ENCODE assay signal across 33 mouse cellular contexts in the genomic region with DNA sequence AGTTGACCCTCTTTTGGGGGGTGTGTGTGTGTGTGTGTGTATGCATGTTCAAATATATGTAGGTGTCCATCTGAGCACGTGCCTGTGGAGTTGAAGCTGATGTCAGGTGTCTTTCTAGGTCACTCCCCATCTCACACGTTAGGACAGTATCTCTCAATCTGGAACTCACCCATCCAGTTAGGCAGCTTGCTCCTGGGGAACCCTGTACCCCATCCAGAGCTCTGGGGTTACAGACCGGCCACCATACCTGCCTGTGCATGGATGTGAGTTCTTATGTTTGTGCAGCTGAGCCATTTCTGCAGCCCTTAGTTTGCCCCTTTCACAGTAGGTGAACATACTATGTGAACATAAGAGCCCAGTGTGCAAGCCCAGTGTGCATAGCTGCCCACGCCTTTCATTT. TPM values are rescaled to one million over a fixed set of nuclear protein-coding genes. Genes with fewer than 3 reads are reported as not detected.
DNase-seq lines count a peak whose midpoint lies in the region; ATAC-seq and TF ChIP-seq lines count a peak whose summit lies in the region.
"Had no signal": no experiment of that assay in that cellular context is flagged by ENCODE, and none has a peak within 500 bp of the region (broad histone marks: within the 10 kb centered on the region; RNA-seq: fewer than 3 reads in every experiment).

No protein-coding gene starts in this region.

- no peaks in the 10 kb centered on the region for H3K79me2 ChIP-seq in liver, adult 2 months (ENCODE audit: control insufficient read depth, insufficient read depth, low read length)

- 52% methylated on average over 4 of the region's 4 CpGs for WGBS in liver, adult 2 months
- WGBS in liver, embryonic 11.5 days: 65% methylated on average over 4 of the region's 4 CpGs
- WGBS in intestine, embryonic 16.5 days: 62% methylated on average over 4 of the region's 4 CpGs
- WGBS in stomach, embryonic 15.5 days: 53% methylated on average over 4 of the region's 4 CpGs
- WGBS in heart, embryonic 12.5 days: 69% methylated on average over 4 of the region's 4 CpGs

- no peak for ATAC-seq in liver, embryonic 11.5 days (replicated peaks; ENCODE audit: low FRiP score)
- peak; percentile 86 for ATAC-seq in intestine, embryonic 16.5 days
- ATAC-seq in stomach, embryonic 15.5 days (ENCODE audit: insufficient read depth, low FRiP score, low read depth): peak; percentile 84; the same call in 1 of the 2 replicates
- ATAC-seq in heart, embryonic 12.5 days (ENCODE audit: insufficient number of reproducible peaks, low FRiP score): no peak
- ATAC-seq: forebrain, embryonic 15.5 days; Patski had no signal

- no peak for TF ChIP-seq POLR2A in liver, adult 2 months (IDR thresholded peaks at IDR 0.05; ENCODE audit: extremely low read depth, insufficient read depth, low read length)

- H3K27me3 ChIP-seq in liver, adult 2 months (ENCODE audit: control insufficient read depth, insufficient read depth, low read length): no peaks in the 10 kb centered on the region
- H3K27me3 ChIP-seq in liver, embryonic 11.5 days (replicated peaks; ENCODE audit: control insufficient read depth, insufficient read depth, low read length): no peaks in the 10 kb centered on the region
- no peaks in the 10 kb centered on the region for H3K27me3 ChIP-seq in intestine, embryonic 16.5 days (replicated peaks; ENCODE audit: control insufficient read depth, insufficient read depth, low read length)
- H3K27me3 ChIP-seq in stomach, embryonic 15.5 days (replicated peaks): no peaks in the 10 kb centered on the region
- H3K27me3 ChIP-seq in heart, embryonic 12.5 days (replicated peaks): no peaks in the 10 kb centered on the region
- H3K27me3 ChIP-seq: CH12.LX; embryonic facial prominence, embryonic 15.5 days; forebrain, embryonic 15.5 days; hindbrain, embryonic 12.5 days; hindbrain, embryonic 15.5 days; Patski had no signal

- H3K9me3 ChIP-seq in liver, embryonic 11.5 days (ENCODE audit: control insufficient read depth, low read length): no peaks in the 10 kb centered on the region
- no peaks in the 10 kb centered on the region for H3K9me3 ChIP-seq in intestine, embryonic 16.5 days (ENCODE audit: control insufficient read depth, low read length)
- H3K9me3 ChIP-seq in stomach, embryonic 15.5 days: no peaks in the 10 kb centered on the region
- H3K9me3 ChIP-seq in heart, embryonic 12.5 days (replicated peaks): no peaks in the 10 kb centered on the region
- H3K9me3 ChIP-seq: embryonic facial prominence, embryonic 15.5 days; forebrain, embryonic 15.5 days; G1E; heart, embryonic 10.5 days; hindbrain, embryonic 12.5 days; hindbrain, embryonic 15.5 days had no signal

- H3K4me2 ChIP-seq in liver, embryonic 11.5 days: no peak overlapping the region
- no peak overlapping the region for H3K4me2 ChIP-seq in intestine, embryonic 16.5 days (ENCODE audit: low read depth, low read length)
- 0 out of 2 replicates have a peak overlapping the region, but pooled peaks have one; percentile 11 for H3K4me2 ChIP-seq in stomach, embryonic 15.5 days
- no peak overlapping the region for H3K4me2 ChIP-seq in heart, embryonic 12.5 days
- H3K4me2 ChIP-seq: embryonic facial prominence, embryonic 15.5 days; forebrain, embryonic 15.5 days; hindbrain, embryonic 12.5 days; hindbrain, embryonic 15.5 days had no signal

- TF ChIP-seq CTCF in liver, adult 2 months (IDR thresholded peaks at IDR 0.05; ENCODE audit: low read depth, low read length): no peak

- H3K27ac ChIP-seq in liver, adult 2 months (replicated peaks; ENCODE audit: insufficient read depth, low read depth, low read length): peak overlapping the region; percentile 61
- no peak overlapping the region for H3K27ac ChIP-seq in liver, embryonic 11.5 days (ENCODE audit: low read depth, low read length)
- no peak overlapping the region for H3K27ac ChIP-seq in intestine, embryonic 16.5 days (ENCODE audit: low read length)
- peak overlapping the region; percentile 66; the same call in 1 of the 2 replicates for H3K27ac ChIP-seq in stomach, embryonic 15.5 days
- no peak overlapping the region for H3K27ac ChIP-seq in heart, embryonic 12.5 days (ENCODE audit: poor library complexity, severe bottlenecking)
- H3K27ac ChIP-seq: embryonic facial prominence, embryonic 15.5 days; forebrain, embryonic 15.5 days; heart, embryonic 10.5 days; hindbrain, embryonic 12.5 days; hindbrain, embryonic 15.5 days had no signal

- peak overlapping the region; percentile 53; the same call in 1 of the 2 replicates for H3K9ac ChIP-seq in liver, adult 2 months (ENCODE audit: low read depth, low read length)
- no peak overlapping the region for H3K9ac ChIP-seq in liver, embryonic 11.5 days (ENCODE audit: low read depth, low read length)
- H3K9ac ChIP-seq in intestine, embryonic 16.5 days (ENCODE audit: low read depth, low read length): no peak overlapping the region
- H3K9ac ChIP-seq in stomach, embryonic 15.5 days: no peak overlapping the region
- no peak overlapping the region for H3K9ac ChIP-seq in heart, embryonic 12.5 days
- H3K9ac ChIP-seq: embryonic facial prominence, embryonic 15.5 days; forebrain, embryonic 15.5 days; hindbrain, embryonic 12.5 days; hindbrain, embryonic 15.5 days had no signal

- peaks cover 8% of the 10 kb centered on the region for H3K4me1 ChIP-seq in liver, adult 2 months (ENCODE audit: control insufficient read depth, insufficient read depth, low read length)
- H3K4me1 ChIP-seq in liver, embryonic 11.5 days (replicated peaks; ENCODE audit: control insufficient read depth, insufficient read depth, low read length): no peaks in the 10 kb centered on the region
- H3K4me1 ChIP-seq in intestine, embryonic 16.5 days (ENCODE audit: control insufficient read depth, insufficient read depth, low read length): peaks cover 5% of the 10 kb centered on the region
- no peaks in the 10 kb centered on the region for H3K4me1 ChIP-seq in stomach, embryonic 15.5 days
- H3K4me1 ChIP-seq in heart, embryonic 12.5 days (replicated peaks): no peaks in the 10 kb centered on the region
- H3K4me1 ChIP-seq: embryonic facial prominence, embryonic 15.5 days; forebrain, embryonic 15.5 days; heart, embryonic 10.5 days; hindbrain, embryonic 12.5 days; hindbrain, embryonic 15.5 days had no signal

- H3K36me3 ChIP-seq in liver, adult 2 months (ENCODE audit: control insufficient read depth, insufficient read depth, low read length): no peaks in the 10 kb centered on the region
- H3K36me3 ChIP-seq in liver, embryonic 11.5 days (ENCODE audit: control insufficient read depth, insufficient read depth, low read length): no peaks in the 10 kb centered on the region
- H3K36me3 ChIP-seq in intestine, embryonic 16.5 days (ENCODE audit: control insufficient read depth, insufficient read depth, low read length): no peaks in the 10 kb centered on the region
- no peaks in the 10 kb centered on the region for H3K36me3 ChIP-seq in stomach, embryonic 15.5 days
- no peaks in the 10 kb centered on the region for H3K36me3 ChIP-seq in heart, embryonic 12.5 days
- H3K36me3 ChIP-seq: embryonic facial prominence, embryonic 15.5 days; forebrain, embryonic 15.5 days; G1E; heart, embryonic 10.5 days; hindbrain, embryonic 12.5 days; hindbrain, embryonic 15.5 days had no signal

- peak overlapping the region; percentile 27 for H3K4me3 ChIP-seq in liver, adult 2 months (ENCODE audit: insufficient read depth, low read depth, low read length)
- H3K4me3 ChIP-seq in liver, embryonic 11.5 days (ENCODE audit: low read depth, low read length): no peak overlapping the region
- H3K4me3 ChIP-seq in intestine, embryonic 16.5 days (ENCODE audit: low read length): no peak overlapping the region
- H3K4me3 ChIP-seq in stomach, embryonic 15.5 days (replicated peaks): no peak overlapping the region
- no peak overlapping the region for H3K4me3 ChIP-seq in heart, embryonic 12.5 days
- H3K4me3 ChIP-seq: embryonic facial prominence, embryonic 15.5 days; forebrain, embryonic 15.5 days; heart, embryonic 10.5 days; hindbrain, embryonic 12.5 days; hindbrain, embryonic 15.5 days had no signal

- no peak for DNase-seq in liver, adult 2 months (ENCODE audit: extremely low read depth, low read depth, low spot score)
- no peak for DNase-seq in liver, embryonic 11.5 days (ENCODE audit: low spot score)
- DNase-seq in right cerebral cortex, postnatal 10 days (ENCODE audit: low spot score in 2 of 2): no peak
- DNase-seq in T-cell, adult 2 months (ENCODE audit: low spot score): no peak
- DNase-seq: adrenal gland, adult 2 months; adrenal gland, postnatal 14 days; B cell, adult 2 months; cerebellum, adult 11 months; cerebellum, adult 2 months; cerebellum, adult 9-11 months; cerebellum, postnatal 25 days; embryo, embryonic 11 days; gastrocnemius, postnatal 25 days; heart, adult 18-20 months had no signal

RNA-seq across cellular contexts. Expression of a gene that starts 18.6 kb away (rescaled TPM):
- total RNA-seq in liver, adult 2 months (2014; rRNA removed): 20.6 and 29.9 TPM in 2 replicates
- 20.2 and 23.4 TPM in 2 replicates for polyA plus RNA-seq in liver, adult 2 months (2012; rRNA removed)
- 114 and 123 TPM in 2 replicates for polyA plus RNA-seq in liver, embryonic 11.5 days (2014; fragmentation: Nextera tagmentation; extraction: Ambion mirVana)
- 149 and 158 TPM in 2 replicates for polyA plus RNA-seq in intestine, embryonic 16.5 days (2015; fragmentation: Nextera tagmentation; extraction: Ambion mirVana)
- 186 and 196 TPM in 2 replicates for polyA plus RNA-seq in stomach, embryonic 15.5 days (2015; fragmentation: Nextera tagmentation; extraction: Ambion mirVana)
- 222 and 233 TPM in 2 replicates for polyA plus RNA-seq in heart, embryonic 12.5 days (2016; fragmentation: Nextera tagmentation; extraction: Ambion mirVana)

RNA-seq across cellular contexts. Expression of a gene that starts 23.7 kb away (rescaled TPM):
- total RNA-seq in liver, adult 2 months (2014; rRNA removed): not detected in 2 replicates
- not detected in 2 replicates for polyA plus RNA-seq in liver, adult 2 months (2012; rRNA removed)
- polyA plus RNA-seq in liver, embryonic 11.5 days (2014; fragmentation: Nextera tagmentation; extraction: Ambion mirVana): not detected in 2 replicates
- not detected in 2 replicates for polyA plus RNA-seq in intestine, embryonic 16.5 days (2015; fragmentation: Nextera tagmentation; extraction: Ambion mirVana)
- 0.19 TPM in 1 of 2 replicates, not detected in the other for polyA plus RNA-seq in stomach, embryonic 15.5 days (2015; fragmentation: Nextera tagmentation; extraction: Ambion mirVana)
- polyA plus RNA-seq in heart, embryonic 12.5 days (2016; fragmentation: Nextera tagmentation; extraction: Ambion mirVana): not detected in 2 replicates
- total RNA-seq: adrenal gland, adult 2 months; adrenal gland, postnatal 14 days; CH12.LX; common myeloid progenitor, adult 5-6 weeks; gastrocnemius, postnatal 25 days; heart, adult 18-20 months; heart, postnatal 25 days; hematopoietic stem cell, adult 5-6 weeks had no signal
- polyA plus RNA-seq: adrenal gland, adult 2 months; cerebellum, adult 2 months; embryonic facial prominence, embryonic 11.5 days; embryonic facial prominence, embryonic 15.5 days; forebrain, embryonic 11.5 days; forebrain, embryonic 15.5 days; G1E; gonadal fat pad, adult 2 months; heart, embryonic 10.5 days; heart, embryonic 14.5 days; heart, postnatal 0 days; hindbrain, embryonic 12.5 days; hindbrain, embryonic 15.5 days; Patski had no signal

Comparison
In these comparisons a context has a peak if more than half of its experiments do, and no peak if none do; other contexts are left out.
1. H3K27ac ChIP-seq: peak in liver, adult 2 months (single experiment) and stomach, embryonic 15.5 days (single experiment); none in liver, embryonic 11.5 days (single experiment), intestine, embryonic 16.5 days (single experiment) and heart, embryonic 12.5 days (single experiment).
2. ATAC-seq: peak in intestine, embryonic 16.5 days (single experiment) and stomach, embryonic 15.5 days (single experiment); none in liver, embryonic 11.5 days (single experiment) and heart, embryonic 12.5 days (single experiment).